Mouse (Mus musculus): Measurements from ENCODE around the gene Arnt. TPM values are rescaled to one million over a fixed set of nuclear protein-coding genes. Genes with fewer than 3 reads are reported as not detected.

Arnt gene
- polyA plus RNA-seq, 1 experiment: 56.3 TPM

DNA sequence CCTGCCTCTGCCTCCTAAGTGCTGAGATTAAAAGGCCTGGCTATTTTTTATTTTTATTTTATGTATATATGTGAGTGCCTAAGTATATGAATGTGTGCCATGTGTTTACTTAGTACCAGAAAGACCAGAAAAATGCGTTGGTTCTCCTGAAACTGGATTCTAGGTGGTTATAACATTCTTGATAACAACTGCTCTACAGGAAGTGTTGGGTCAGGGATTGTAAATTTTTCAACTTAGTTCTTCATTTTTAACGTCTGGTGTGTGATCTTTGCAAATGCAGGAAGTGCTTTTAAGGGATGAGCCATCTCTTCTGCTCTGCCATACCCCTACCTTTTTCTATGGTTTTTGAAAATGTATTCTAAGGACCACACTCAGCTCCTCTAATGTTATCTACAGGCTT lies 52.2 kb downstream of the Arnt start:
- Histone ChIP-seq H3K27me3 (ENCODE audit: control insufficient read depth, insufficient read depth, low read length) (no peaks in the 10 kb centered on the region), H3K4me1 (ENCODE audit: control insufficient read depth, insufficient read depth, low read length) (no peaks in the 10 kb centered on the region), H3K27ac (ENCODE audit: insufficient read depth, low read length) (no peak overlapping the region), H3K4me3 (replicated peaks; ENCODE audit: insufficient read depth, low read depth, low read length) (no peak overlapping the region)
- DNase-seq: no peak
- TF ChIP-seq POLR2A (IDR thresholded peaks at IDR 0.05; ENCODE audit: borderline replicate concordance, insufficient read depth, low read length) (no peak), CTCF (IDR thresholded peaks at IDR 0.05; ENCODE audit: borderline replicate concordance, insufficient read depth, low read depth, low read length) (no peak)
- 87% methylated on average over 2 of the region's 2 CpGs for WGBS

DNA sequence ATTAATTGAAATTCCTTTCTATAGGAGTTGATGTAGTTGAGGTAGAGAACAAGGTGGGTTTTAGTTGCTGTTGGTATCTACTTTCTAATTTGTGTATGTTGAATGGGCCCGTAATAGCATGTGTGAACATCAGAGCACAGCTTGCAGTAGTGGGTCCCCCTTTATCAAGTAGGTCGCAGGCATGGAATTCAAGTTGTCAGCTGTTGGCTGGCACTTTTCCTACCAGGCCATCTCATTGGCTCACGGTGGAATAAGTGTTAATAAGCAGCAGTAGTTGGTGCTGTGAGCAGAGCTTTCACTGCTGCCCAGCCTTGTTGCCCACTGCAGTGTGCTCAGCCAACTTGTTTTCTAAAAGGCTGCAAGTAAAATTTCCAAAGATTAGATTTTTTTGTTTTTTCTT lies 54.5 kb downstream of the Arnt start:
- TF ChIP-seq POLR2A (IDR thresholded peaks at IDR 0.05; ENCODE audit: borderline replicate concordance, insufficient read depth, low read length) (no peak), CTCF (IDR thresholded peaks at IDR 0.05; ENCODE audit: borderline replicate concordance, insufficient read depth, low read depth, low read length) (no peak)
- Histone ChIP-seq H3K4me1 (ENCODE audit: control insufficient read depth, insufficient read depth, low read length) (no peaks in the 10 kb centered on the region), H3K27ac (ENCODE audit: insufficient read depth, low read length) (no peak overlapping the region), H3K27me3 (ENCODE audit: control insufficient read depth, insufficient read depth, low read length) (no peaks in the 10 kb centered on the region), H3K4me3 (replicated peaks; ENCODE audit: insufficient read depth, low read depth, low read length) (no peak overlapping the region)
- WGBS: 63% methylated on average over 3 of the region's 3 CpGs
- DNase-seq: no peak

- no peak overlapping the region for H3K27ac ChIP-seq (ENCODE audit: insufficient read depth, low read length)
- H3K4me3 ChIP-seq (replicated peaks; ENCODE audit: insufficient read depth, low read depth, low read length): no peak overlapping the region
- 92% methylated on average over 2 of the region's 2 CpGs for WGBS
- H3K27me3 ChIP-seq (ENCODE audit: control insufficient read depth, insufficient read depth, low read length): no peaks in the 10 kb centered on the region
- TF ChIP-seq CTCF (IDR thresholded peaks at IDR 0.05; ENCODE audit: borderline replicate concordance, insufficient read depth, low read depth, low read length) (no peak), POLR2A (IDR thresholded peaks at IDR 0.05; ENCODE audit: borderline replicate concordance, insufficient read depth, low read length) (no peak)
- H3K4me1 ChIP-seq (ENCODE audit: control insufficient read depth, insufficient read depth, low read length): no peaks in the 10 kb centered on the region
- no peak for DNase-seq
These were observed 56.0 kb downstream of the Arnt start for GRCm38 (mm10) chr3:95490238-95490637.

DNA sequence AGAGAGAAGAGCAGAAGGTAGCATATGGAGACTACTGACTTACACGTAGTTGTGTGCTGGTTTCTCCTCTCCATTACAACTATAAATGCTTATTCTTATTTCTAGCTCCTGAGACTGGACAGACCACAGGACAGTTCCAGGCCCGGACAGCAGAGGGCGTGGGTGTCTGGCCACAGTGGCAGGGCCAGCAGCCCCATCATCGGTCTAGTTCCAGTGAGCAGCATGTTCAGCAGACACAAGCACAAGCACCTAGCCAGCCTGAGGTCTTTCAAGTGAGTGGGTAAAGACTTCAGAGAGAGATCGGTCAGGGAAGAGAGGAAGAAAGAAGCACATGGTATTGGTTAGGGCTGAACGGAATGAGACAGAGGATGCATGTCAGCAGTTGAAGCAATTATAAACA lies 60.2 kb downstream of the Arnt start:
- 47% methylated on average over 6 of the region's 6 CpGs for WGBS
- H3K4me3 ChIP-seq (replicated peaks; ENCODE audit: insufficient read depth, low read depth, low read length): no peak overlapping the region
- no peaks in the 10 kb centered on the region for H3K4me1 ChIP-seq (ENCODE audit: control insufficient read depth, insufficient read depth, low read length)
- no peaks in the 10 kb centered on the region for H3K27me3 ChIP-seq (ENCODE audit: control insufficient read depth, insufficient read depth, low read length)
- no peak overlapping the region for H3K27ac ChIP-seq (ENCODE audit: insufficient read depth, low read length)
- DNase-seq: peak; percentile 46 to 64
- TF ChIP-seq CTCF (IDR thresholded peaks at IDR 0.05; ENCODE audit: borderline replicate concordance, insufficient read depth, low read depth, low read length): peak; percentile 76
- TF ChIP-seq POLR2A (IDR thresholded peaks at IDR 0.05; ENCODE audit: borderline replicate concordance, insufficient read depth, low read length): no peak

DNA sequence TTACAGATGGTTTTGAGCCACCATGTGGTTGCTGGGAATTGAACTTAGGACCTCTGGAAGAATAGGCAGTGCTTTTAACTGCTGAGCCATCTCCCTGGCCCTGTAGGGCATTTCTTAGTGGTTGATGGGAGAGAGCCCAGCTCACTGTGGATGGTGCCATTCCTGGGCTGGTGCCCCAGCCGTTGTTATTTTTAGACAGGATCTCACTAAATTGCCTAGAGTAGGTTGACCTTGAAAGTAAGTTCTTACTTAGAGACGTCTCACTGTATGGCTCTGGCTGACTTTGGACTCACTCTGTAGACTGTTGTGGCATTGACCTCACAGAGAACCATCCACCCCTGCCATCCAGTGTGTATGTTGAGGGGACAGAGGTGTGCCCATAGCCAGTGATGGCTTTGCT lies 64.0 kb downstream of the Arnt start:
- H3K27ac ChIP-seq (ENCODE audit: insufficient read depth, low read length): no peak overlapping the region
- DNase-seq: no peak
- H3K4me3 ChIP-seq (replicated peaks; ENCODE audit: insufficient read depth, low read depth, low read length): no peak overlapping the region
- TF ChIP-seq POLR2A (IDR thresholded peaks at IDR 0.05; ENCODE audit: borderline replicate concordance, insufficient read depth, low read length): no peak
- TF ChIP-seq CTCF (IDR thresholded peaks at IDR 0.05; ENCODE audit: borderline replicate concordance, insufficient read depth, low read depth, low read length): no peak
- 58% methylated on average over 2 of the region's 2 CpGs for WGBS
- no peaks in the 10 kb centered on the region for H3K4me1 ChIP-seq (ENCODE audit: control insufficient read depth, insufficient read depth, low read length)
- H3K27me3 ChIP-seq (ENCODE audit: control insufficient read depth, insufficient read depth, low read length): no peaks in the 10 kb centered on the region

DNA sequence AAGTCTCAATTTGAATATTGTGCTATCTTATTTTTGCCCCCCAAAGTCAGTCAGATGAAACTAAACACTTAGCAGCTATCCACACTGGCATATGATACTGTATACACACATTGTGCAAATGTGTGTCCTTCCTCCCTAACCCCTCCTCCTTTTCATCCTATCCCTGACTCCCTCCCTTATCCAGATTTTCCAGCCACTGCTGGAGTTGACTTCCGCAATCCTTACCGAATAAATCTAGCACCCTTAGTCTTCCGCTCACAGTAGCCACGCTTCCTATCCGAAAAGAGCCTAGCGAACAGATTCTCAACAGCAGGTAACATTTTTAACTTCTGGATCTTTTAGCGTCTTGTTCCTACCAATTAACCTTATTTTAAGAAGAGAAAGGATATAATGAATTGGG lies 64.8 kb downstream of the Arnt start, which contains the start of gene Ctsk:
TSS of gene Ctsk (plus strand) at position 233 of the 400 bp plus-strand sequence.
- no peaks in the 10 kb centered on the region for H3K27me3 ChIP-seq (ENCODE audit: control insufficient read depth, insufficient read depth, low read length)
- DNase-seq: no peak
- no peak for TF ChIP-seq POLR2A (IDR thresholded peaks at IDR 0.05; ENCODE audit: borderline replicate concordance, insufficient read depth, low read length)
- TF ChIP-seq CTCF (IDR thresholded peaks at IDR 0.05; ENCODE audit: borderline replicate concordance, insufficient read depth, low read depth, low read length): no peak
- 87% methylated on average over 7 of the region's 7 CpGs for WGBS
- no peaks in the 10 kb centered on the region for H3K4me1 ChIP-seq (ENCODE audit: control insufficient read depth, insufficient read depth, low read length)
- no peak within 1 kb of the TSS for H3K4me3 ChIP-seq (replicated peaks; ENCODE audit: insufficient read depth, low read depth, low read length)
- no peak within 1 kb of the TSS for H3K27ac ChIP-seq (ENCODE audit: insufficient read depth, low read length)

DNA sequence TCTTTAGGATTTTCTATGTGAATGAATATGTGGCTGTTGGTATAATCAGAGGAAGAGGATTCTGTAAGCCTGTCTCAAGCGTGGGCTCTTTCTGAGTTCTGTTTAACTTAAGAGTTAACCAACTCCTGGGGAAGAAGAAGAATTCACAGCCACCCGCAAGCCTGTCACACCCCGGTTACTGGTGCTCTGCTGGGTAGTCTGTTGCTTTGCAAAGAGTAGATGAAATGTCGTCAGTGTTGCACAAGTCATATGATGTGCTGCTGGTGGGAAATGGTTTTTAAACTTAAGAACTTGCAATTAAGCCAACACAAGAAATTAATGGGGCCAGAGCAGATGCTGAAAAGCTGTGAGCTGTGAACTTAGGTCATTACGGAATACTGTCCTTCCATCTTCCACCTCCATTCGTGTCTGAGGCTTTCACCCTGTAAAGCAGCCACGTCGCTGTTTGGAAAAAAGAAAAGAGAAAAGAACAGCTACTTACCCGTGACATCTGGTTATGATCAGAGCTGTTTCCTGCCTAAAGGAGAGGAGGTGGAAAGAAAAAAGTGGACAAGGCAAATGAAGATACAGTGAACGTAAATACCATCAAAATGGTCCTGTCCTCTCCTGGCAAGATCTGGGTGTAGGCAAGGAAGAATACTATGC lies 65.4 kb downstream of the Arnt start:
- no peak for DNase-seq
- Histone ChIP-seq H3K4me1 (ENCODE audit: control insufficient read depth, insufficient read depth, low read length) (no peaks in the 10 kb centered on the region), H3K27ac (ENCODE audit: insufficient read depth, low read length) (no peak overlapping the region), H3K27me3 (ENCODE audit: control insufficient read depth, insufficient read depth, low read length) (no peaks in the 10 kb centered on the region), H3K4me3 (replicated peaks; ENCODE audit: insufficient read depth, low read depth, low read length) (no peak overlapping the region)
- 64% methylated on average over 10 of the region's 10 CpGs for WGBS
- TF ChIP-seq CTCF (IDR thresholded peaks at IDR 0.05; ENCODE audit: borderline replicate concordance, insufficient read depth, low read depth, low read length): no peak
- no peak for TF ChIP-seq POLR2A (IDR thresholded peaks at IDR 0.05; ENCODE audit: borderline replicate concordance, insufficient read depth, low read length)

GRCm38 (mm10) chr3:95502312-95502711 lies 68.1 kb downstream of the Arnt start:
- no peak for TF ChIP-seq CTCF (IDR thresholded peaks at IDR 0.05; ENCODE audit: borderline replicate concordance, insufficient read depth, low read depth, low read length)
- no peak for TF ChIP-seq POLR2A (IDR thresholded peaks at IDR 0.05; ENCODE audit: borderline replicate concordance, insufficient read depth, low read length)
- 26% methylated on average over 2 of the region's 2 CpGs for WGBS
- Histone ChIP-seq H3K27ac (ENCODE audit: insufficient read depth, low read length) (no peak overlapping the region), H3K4me1 (ENCODE audit: control insufficient read depth, insufficient read depth, low read length) (no peaks in the 10 kb centered on the region), H3K27me3 (ENCODE audit: control insufficient read depth, insufficient read depth, low read length) (no peaks in the 10 kb centered on the region), H3K4me3 (replicated peaks; ENCODE audit: insufficient read depth, low read depth, low read length) (no peak overlapping the region)
- DNase-seq: no peak
